25 mouse cellular contexts compared by ENCODE assay signal in genomic region chrX:78369343-78369742, GRCm38 (mm10). TPM values are rescaled to one million over a fixed set of nuclear protein-coding genes. Genes with fewer than 3 reads are reported as not detected.
"Had no signal": no experiment of that assay in that cellular context is flagged by ENCODE, and none has a peak within 500 bp of the region (broad histone marks: within the 10 kb centered on the region; RNA-seq: fewer than 3 reads in every experiment).

TSS of gene 4930480E11Rik (plus strand) at chrX:78369643.

- H3K4me1 ChIP-seq: neural tube, embryonic 12.5 days; neural tube, embryonic 13.5 days; neural tube, embryonic 15.5 days; stomach, embryonic 15.5 days had no signal

- H3K36me3 ChIP-seq: neural tube, embryonic 12.5 days; neural tube, embryonic 13.5 days; neural tube, embryonic 15.5 days; stomach, embryonic 15.5 days had no signal

- DNase-seq: retina, postnatal 1 day; right cerebral cortex, adult 18-20 months; right cerebral cortex, postnatal 14 days; right cerebral cortex, postnatal 25 days; right cerebral cortex, postnatal 4 days; spleen, adult 18-20 months; thymus, adult 18-20 months; thymus, adult 2 months; thymus, postnatal 14 days; thymus, postnatal 25 days; thymus, postnatal 36 days; thymus, postnatal 4 days had no signal

- H3K27ac ChIP-seq: neural tube, embryonic 12.5 days; neural tube, embryonic 13.5 days; neural tube, embryonic 15.5 days; stomach, embryonic 15.5 days; stomach, postnatal 0 days had no signal

- H3K27me3 ChIP-seq: neural tube, embryonic 12.5 days; neural tube, embryonic 13.5 days; neural tube, embryonic 15.5 days; stomach, embryonic 15.5 days had no signal

- H3K4me3 ChIP-seq: neural tube, embryonic 12.5 days; neural tube, embryonic 13.5 days; neural tube, embryonic 15.5 days; stomach, embryonic 15.5 days had no signal

RNA-seq across cellular contexts. Expression of gene 4930480E11Rik, which starts in this region (rescaled TPM):
- polyA plus RNA-seq: neural tube, embryonic 11.5 days; neural tube, embryonic 12.5 days; neural tube, embryonic 13.5 days; neural tube, embryonic 14.5 days; neural tube, embryonic 15.5 days; small intestine, adult 2 months; spleen, adult 2 months; stomach, embryonic 14.5 days; stomach, embryonic 15.5 days; stomach, embryonic 16.5 days; stomach, postnatal 0 days; thymus, adult 2 months; thymus, postnatal 0 days; urinary bladder, adult 2 months had no signal
